Mouse (Mus musculus): ENCODE measurements around the gene Six5. TPM values are rescaled to one million over a fixed set of nuclear protein-coding genes. Genes with fewer than 3 reads are reported as not detected.

Gene Six5
- total and polyA plus RNA-seq, 3 experiments: 2.6 to 9.2 (median 3.8) TPM

DNA sequence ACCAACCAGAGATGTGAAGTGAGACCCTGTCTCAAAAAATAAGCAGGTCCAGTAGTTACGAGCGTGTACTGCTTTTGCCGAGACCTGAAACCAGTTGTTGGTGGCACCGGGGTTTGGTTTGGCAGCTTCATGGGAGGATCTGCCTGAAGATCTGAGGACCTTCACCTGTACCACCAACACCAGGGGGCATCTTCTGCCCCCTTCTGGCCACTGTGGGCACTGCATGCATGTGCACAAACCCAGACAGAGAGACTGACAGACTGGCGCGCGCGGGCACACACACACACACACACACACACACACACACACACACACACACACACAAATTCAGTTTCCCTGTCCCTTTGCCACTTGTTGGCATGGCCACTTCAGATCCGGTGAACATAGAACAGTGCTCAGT, 20.9 kb upstream of the Six5 start:
- DNase-seq (ENCODE audit: low spot score) (no peak), ATAC-seq (ENCODE audit: extremely low read depth, insufficient number of reproducible peaks, low FRiP score, poor library complexity, severe bottlenecking) (no peak)
- no peak overlapping the region for H3K4me3 ChIP-seq (ENCODE audit: low read depth, low read length)
- peaks cover 5% of the 10 kb centered on the region; the same call in 1 of the 2 replicates for H3K27me3 ChIP-seq (ENCODE audit: insufficient read depth, low read length)
- H3K4me1 ChIP-seq (ENCODE audit: insufficient read depth, low read depth, low read length): peaks cover 35% of the 10 kb centered on the region
- TF ChIP-seq TAL1 (conservative IDR thresholded peaks at IDR 0.05; ENCODE audit: low read depth, low read length): no peak
- TF ChIP-seq POLR2AphosphoS5 (IDR thresholded peaks at IDR 0.05; ENCODE audit: insufficient replicate concordance, low read depth, low read length): no peak
- no peak for TF ChIP-seq GATA2 (IDR thresholded peaks at IDR 0.05; ENCODE audit: borderline replicate concordance, low read depth, low read length)
- TF ChIP-seq CTCF (IDR thresholded peaks at IDR 0.05; ENCODE audit: low read depth, low read length): peak; percentile 39; the same call in 1 of the 2 replicates
- no peak for TF ChIP-seq GATA1 (IDR thresholded peaks at IDR 0.05; ENCODE audit: borderline replicate concordance, low read length)
- peaks cover 9% of the 10 kb centered on the region for H3K36me3 ChIP-seq (replicated peaks)
- no peaks in the 10 kb centered on the region for H3K9me3 ChIP-seq (replicated peaks)

DNA sequence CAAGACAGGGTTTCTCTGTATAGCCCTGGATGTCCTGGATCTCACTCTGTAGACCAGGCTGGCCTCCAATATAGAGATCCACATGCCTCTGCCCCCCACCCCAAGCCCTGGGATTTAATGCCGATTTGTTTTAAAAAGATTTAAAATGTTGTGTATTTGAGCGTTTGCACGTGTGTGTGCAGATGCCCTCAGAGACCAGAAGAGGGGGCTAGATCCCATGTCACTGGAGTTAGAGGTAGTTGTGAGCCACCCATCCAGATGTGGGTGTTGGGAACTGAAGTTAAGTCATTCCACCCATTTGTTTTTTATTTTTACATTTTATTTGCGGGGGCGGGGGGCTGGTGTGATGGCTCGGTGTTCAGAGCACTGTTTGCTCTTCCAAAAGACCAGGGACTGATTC, 19.9 kb upstream of the Six5 start:
- no peak for ATAC-seq (ENCODE audit: extremely low read depth, insufficient number of reproducible peaks, low FRiP score, poor library complexity, severe bottlenecking)
- TF ChIP-seq GATA1 (IDR thresholded peaks at IDR 0.05; ENCODE audit: borderline replicate concordance, low read length): no peak
- no peak for TF ChIP-seq POLR2AphosphoS5 (IDR thresholded peaks at IDR 0.05; ENCODE audit: insufficient replicate concordance, low read depth, low read length)
- no peak for TF ChIP-seq GATA2 (IDR thresholded peaks at IDR 0.05; ENCODE audit: borderline replicate concordance, low read depth, low read length)
- no peak for TF ChIP-seq TAL1 (conservative IDR thresholded peaks at IDR 0.05; ENCODE audit: low read depth, low read length)
- TF ChIP-seq CTCF (IDR thresholded peaks at IDR 0.05; ENCODE audit: low read depth, low read length): no peak
- H3K4me3 ChIP-seq (ENCODE audit: low read depth, low read length): no peak overlapping the region
- H3K4me1 ChIP-seq (ENCODE audit: insufficient read depth, low read depth, low read length): peaks cover 42% of the 10 kb centered on the region
- H3K36me3 ChIP-seq (replicated peaks): peaks cover 19% of the 10 kb centered on the region
- H3K9me3 ChIP-seq (replicated peaks): no peaks in the 10 kb centered on the region
- no peak for DNase-seq (ENCODE audit: low spot score)
- peaks cover 5% of the 10 kb centered on the region; the same call in 1 of the 2 replicates for H3K27me3 ChIP-seq (ENCODE audit: insufficient read depth, low read length)

DNA sequence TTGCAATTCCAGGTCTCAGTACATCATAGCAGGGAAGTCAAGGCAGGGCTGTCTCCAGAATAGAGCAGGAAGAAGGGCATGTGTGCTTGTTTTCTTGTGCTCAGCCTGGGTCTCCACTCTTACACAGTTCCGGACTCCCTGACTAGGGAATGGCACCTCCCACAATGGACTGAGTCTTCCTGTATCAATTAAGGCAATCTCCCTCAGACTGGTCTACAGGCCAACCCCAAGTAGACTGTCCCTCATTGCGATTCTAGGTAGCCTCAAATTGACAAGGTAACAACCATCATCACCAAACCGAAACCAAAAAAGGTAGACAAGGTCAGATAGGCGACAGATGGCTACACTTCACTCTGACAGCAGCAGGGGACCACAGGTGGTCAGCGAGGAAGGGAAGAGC, 19.2 kb upstream of the Six5 start:
- Histone ChIP-seq H3K27me3 (ENCODE audit: insufficient read depth, low read length) (peaks cover 4% of the 10 kb centered on the region; the same call in 1 of the 2 replicates), H3K9me3 (replicated peaks) (no peaks in the 10 kb centered on the region), H3K4me3 (ENCODE audit: low read depth, low read length) (peak overlapping the region; percentile 81), H3K4me1 (ENCODE audit: insufficient read depth, low read depth, low read length) (peaks cover 49% of the 10 kb centered on the region), H3K36me3 (replicated peaks) (peaks cover 27% of the 10 kb centered on the region)
- DNase-seq (ENCODE audit: low spot score): no peak
- no peak for TF ChIP-seq POLR2AphosphoS5 (IDR thresholded peaks at IDR 0.05; ENCODE audit: insufficient replicate concordance, low read depth, low read length)
- no peak for TF ChIP-seq TAL1 (conservative IDR thresholded peaks at IDR 0.05; ENCODE audit: low read depth, low read length)
- no peak for TF ChIP-seq GATA2 (IDR thresholded peaks at IDR 0.05; ENCODE audit: borderline replicate concordance, low read depth, low read length)
- ATAC-seq (ENCODE audit: extremely low read depth, insufficient number of reproducible peaks, low FRiP score, poor library complexity, severe bottlenecking): no peak

DNA sequence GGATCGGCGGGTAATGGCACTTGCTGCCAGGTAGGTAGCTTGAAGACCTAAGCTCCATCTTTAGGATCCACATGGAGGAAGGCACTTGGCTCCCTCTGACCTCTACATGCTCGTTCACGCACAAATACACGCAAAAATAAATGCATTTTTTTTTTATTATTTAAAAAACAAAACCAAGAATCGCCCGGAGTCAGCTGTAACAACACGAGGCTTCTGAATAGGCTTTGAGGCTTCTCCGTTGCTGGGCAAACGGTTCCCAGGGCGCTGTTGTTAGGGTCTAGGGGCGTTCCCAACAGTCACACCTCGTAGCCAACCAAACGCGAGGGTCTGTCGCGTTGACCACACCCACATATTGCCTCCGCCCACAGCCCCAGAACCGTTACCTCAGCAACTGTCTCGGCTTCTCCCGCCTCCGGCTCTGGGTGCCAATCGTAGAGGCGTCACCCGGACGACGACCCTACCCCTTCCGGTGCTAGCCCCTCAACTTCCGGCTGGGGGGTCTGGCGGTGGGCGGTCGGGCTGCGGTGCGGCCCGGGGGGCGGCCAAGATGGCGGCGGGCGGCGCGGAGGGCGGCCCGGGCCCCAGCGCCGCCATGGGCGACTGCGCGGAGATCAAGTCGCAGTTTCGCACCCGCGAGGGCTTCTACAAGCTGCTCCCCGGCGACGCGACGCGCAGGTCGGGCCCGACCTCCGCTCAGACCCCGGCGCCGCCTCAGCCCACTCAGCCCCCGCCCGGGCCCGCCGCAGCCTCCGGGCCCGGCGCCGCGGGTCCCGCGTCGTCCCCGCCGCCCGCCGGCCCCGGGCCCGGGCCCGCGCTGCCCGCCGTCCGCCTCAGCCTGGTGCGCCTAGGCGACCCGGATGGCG, 18.4 kb upstream of the Six5 start, which contains the start of gene Dmwd:
TSS of gene Dmwd (plus strand) at position 505 of the 863 bp plus-strand sequence.
- peaks cover 56% of the 10 kb centered on the region for H3K4me1 ChIP-seq (ENCODE audit: insufficient read depth, low read depth, low read length)
- H3K4me3 ChIP-seq (ENCODE audit: low read depth, low read length): peak within 1 kb of the TSS; percentile 81
- ATAC-seq (ENCODE audit: extremely low read depth, insufficient number of reproducible peaks, low FRiP score, poor library complexity, severe bottlenecking) (peak; percentile 94), DNase-seq (ENCODE audit: low spot score) (peak; percentile 87)
- TF ChIP-seq POLR2AphosphoS5 (IDR thresholded peaks at IDR 0.05; ENCODE audit: insufficient replicate concordance, low read depth, low read length): no peak
- TF ChIP-seq GATA2 (IDR thresholded peaks at IDR 0.05; ENCODE audit: borderline replicate concordance, low read depth, low read length): no peak
- no peak for TF ChIP-seq GATA1 (IDR thresholded peaks at IDR 0.05; ENCODE audit: borderline replicate concordance, low read length)
- TF ChIP-seq CTCF (IDR thresholded peaks at IDR 0.05; ENCODE audit: low read depth, low read length): no peak
- no peak for TF ChIP-seq TAL1 (conservative IDR thresholded peaks at IDR 0.05; ENCODE audit: low read depth, low read length)
- peaks cover 2% of the 10 kb centered on the region; the same call in 1 of the 2 replicates for H3K27me3 ChIP-seq (ENCODE audit: insufficient read depth, low read length)
- peaks cover 34% of the 10 kb centered on the region for H3K36me3 ChIP-seq (replicated peaks)
- H3K9me3 ChIP-seq (replicated peaks): no peaks in the 10 kb centered on the region

DNA sequence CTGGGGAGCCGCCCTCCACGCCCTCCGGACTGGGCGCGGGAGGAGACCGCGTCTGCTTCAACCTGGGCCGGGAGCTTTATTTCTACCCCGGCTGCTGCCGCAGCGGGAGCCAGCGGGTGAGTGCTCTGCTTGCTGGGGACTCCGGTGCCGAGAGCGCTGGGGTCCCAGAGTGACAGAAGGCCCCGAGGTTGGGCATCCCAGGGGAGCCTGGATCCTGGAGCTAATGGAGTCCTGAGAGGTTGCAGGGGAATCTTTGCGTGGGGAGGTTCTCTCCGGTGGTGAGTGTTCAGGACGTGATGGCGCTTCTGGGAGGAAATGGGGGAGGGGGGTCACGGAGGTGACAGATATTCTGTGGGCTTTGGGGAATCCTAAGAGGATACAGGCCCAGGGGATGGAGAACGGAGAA, 17.8 kb upstream of the Six5 start:
- Histone ChIP-seq H3K9me3 (replicated peaks) (no peaks in the 10 kb centered on the region), H3K36me3 (replicated peaks) (peaks cover 40% of the 10 kb centered on the region), H3K4me1 (ENCODE audit: insufficient read depth, low read depth, low read length) (peaks cover 61% of the 10 kb centered on the region), H3K27me3 (ENCODE audit: insufficient read depth, low read length) (peaks cover 2% of the 10 kb centered on the region; the same call in 1 of the 2 replicates), H3K4me3 (ENCODE audit: low read depth, low read length) (peak overlapping the region; percentile 81)
- no peak for ATAC-seq (ENCODE audit: extremely low read depth, insufficient number of reproducible peaks, low FRiP score, poor library complexity, severe bottlenecking)
- TF ChIP-seq TAL1 (conservative IDR thresholded peaks at IDR 0.05; ENCODE audit: low read depth, low read length) (no peak), GATA1 (IDR thresholded peaks at IDR 0.05; ENCODE audit: borderline replicate concordance, low read length) (no peak)
- DNase-seq (ENCODE audit: low spot score): peak; percentile 30

DNA sequence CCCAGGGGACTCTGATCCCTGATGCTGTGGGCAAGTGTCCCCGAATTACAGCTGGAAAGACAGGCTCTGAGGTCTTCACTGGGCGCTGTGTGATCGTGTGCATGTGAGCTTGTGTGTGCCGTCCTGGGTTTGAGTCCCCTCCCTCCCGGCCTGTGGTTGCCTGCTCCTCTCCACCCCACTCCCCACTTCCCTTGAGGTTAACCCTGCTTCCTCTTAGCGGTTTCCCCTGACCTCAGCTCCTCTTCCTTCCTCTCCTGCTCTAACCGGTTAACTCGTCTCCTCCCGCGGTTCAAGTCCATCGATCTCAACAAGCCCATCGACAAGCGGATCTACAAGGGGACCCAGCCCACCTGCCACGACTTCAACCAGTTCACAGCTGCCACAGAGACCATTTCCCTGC, 16.6 kb upstream of the Six5 start:
- no peaks in the 10 kb centered on the region; the same call in 1 of the 2 replicates for H3K27me3 ChIP-seq (ENCODE audit: insufficient read depth, low read length)
- peaks cover 52% of the 10 kb centered on the region for H3K36me3 ChIP-seq (replicated peaks)
- TF ChIP-seq GATA2 (IDR thresholded peaks at IDR 0.05; ENCODE audit: borderline replicate concordance, low read depth, low read length): no peak
- TF ChIP-seq GATA1 (IDR thresholded peaks at IDR 0.05; ENCODE audit: borderline replicate concordance, low read length): no peak
- no peak for TF ChIP-seq CTCF (IDR thresholded peaks at IDR 0.05; ENCODE audit: low read depth, low read length)
- TF ChIP-seq TAL1 (conservative IDR thresholded peaks at IDR 0.05; ENCODE audit: low read depth, low read length): no peak
- TF ChIP-seq POLR2AphosphoS5 (IDR thresholded peaks at IDR 0.05; ENCODE audit: insufficient replicate concordance, low read depth, low read length): no peak
- peak; percentile 75 for DNase-seq (ENCODE audit: low spot score)
- H3K4me1 ChIP-seq (ENCODE audit: insufficient read depth, low read depth, low read length): peaks cover 68% of the 10 kb centered on the region
- H3K4me3 ChIP-seq (ENCODE audit: low read depth, low read length): peak overlapping the region; percentile 81
- H3K9me3 ChIP-seq (replicated peaks): no peaks in the 10 kb centered on the region
- peak; percentile 63 for ATAC-seq (ENCODE audit: extremely low read depth, insufficient number of reproducible peaks, low FRiP score, poor library complexity, severe bottlenecking)

Data from G1E (cell line).